Mouse (Mus musculus) MEL (cell line): ENCODE measurements around the gene Fut2. TPM values are rescaled to one million over a fixed set of nuclear protein-coding genes. Genes with fewer than 3 reads are reported as not detected.

Experiments used
- DNase-seq: peaks from one replicate; pipeline ENCODE4 v3.0.0; 2011; ENCODE audit warnings: low read depth, low spot score
- H3K27ac ChIP-seq: 2 replicates; pipeline ENCODE4 v1.5.1; 2012; ENCODE audit warnings: low read depth, mild to moderate bottlenecking, control low read depth, low read length, moderate library complexity; ENCODE audit not compliant: control insufficient read depth
- H3K27me3 ChIP-seq, 2 experiments: fragments of 150-350 bp in 1 of 2; sonication (generic) in 1 of 2; 2 replicates each; pipeline ENCODE4 v1.6.1; 2012; ENCODE audit warnings: low read length in 2 of 2, mild to moderate bottlenecking in 2 of 2, improper control_type of control experiment in 1 of 2, moderate library complexity in 1 of 2; ENCODE audit not compliant: insufficient read depth in 2 of 2, control insufficient read depth in 1 of 2
- H3K36me3 ChIP-seq, 2 experiments: 2 replicates each; pipeline ENCODE4 v1.6.1; 2012 to 2014; ENCODE audit warnings: low read length in 2 of 2, improper control_type of control experiment in 1 of 2, inconsistent platforms in 1 of 2, mild to moderate bottlenecking in 1 of 2; ENCODE audit not compliant: insufficient read depth in 2 of 2, control insufficient read depth in 1 of 2
- H3K4me1 ChIP-seq, 2 experiments: fragments of 150-350 bp in 1 of 2; sonication (generic) in 1 of 2; 2 replicates each; pipeline ENCODE4 v1.6.1; 2012; ENCODE audit warnings: low read length in 2 of 2, improper control_type of control experiment in 1 of 2, mild to moderate bottlenecking in 1 of 2; ENCODE audit not compliant: insufficient read depth in 2 of 2, control insufficient read depth in 1 of 2
- H3K4me3 ChIP-seq, 2 experiments: fragments of 150-350 bp in 1 of 2; sonication (generic) in 1 of 2; 2 replicates each; pipeline ENCODE4 v1.5.1; 2012; ENCODE audit warnings: low read depth in 2 of 2, low read length in 2 of 2, mild to moderate bottlenecking in 2 of 2, moderate library complexity in 2 of 2, control low read depth in 1 of 2, improper control_type of control experiment in 1 of 2; ENCODE audit not compliant: control insufficient read depth in 1 of 2, insufficient read depth in 1 of 2
- H3K79me2 ChIP-seq: 2 replicates; pipeline ENCODE4 v1.6.1; 2012; ENCODE audit warnings: mild to moderate bottlenecking, low read length, moderate library complexity; ENCODE audit not compliant: control insufficient read depth, poor library complexity, insufficient read depth
- H3K9ac ChIP-seq: 2 replicates; pipeline ENCODE4 v1.6.1; 2012; ENCODE audit warnings: low read depth, mild to moderate bottlenecking, control low read depth, low read length, moderate library complexity; ENCODE audit not compliant: control insufficient read depth, poor library complexity, severe bottlenecking
- H3K9me3 ChIP-seq: fragments of 150-350 bp; sonication (generic); replicated peaks from 2 replicates; pipeline ENCODE4 v1.6.1; 2012; ENCODE audit warnings: mild to moderate bottlenecking, low read length, improper control_type of control experiment, moderate library complexity; ENCODE audit not compliant: insufficient read depth
- BHLHE40 ChIP-seq: IDR thresholded peaks from 2 replicates; pipeline ENCODE4 v1.6.1; 2012; ENCODE audit warnings: low read depth, mild to moderate bottlenecking, inconsistent platforms, low read length, improper control_type of control experiment, borderline replicate concordance
- E2F4 ChIP-seq: IDR thresholded peaks from 2 replicates; pipeline ENCODE4 v1.6.1; 2011; ENCODE audit warnings: low read depth, low read length, improper control_type of control experiment, borderline replicate concordance
- EP300 ChIP-seq, 2 experiments: IDR thresholded peaks; 2 replicates each; pipeline ENCODE4 v1.6.1; 2011; ENCODE audit warnings: improper control_type of control experiment in 2 of 2, low read length in 2 of 2, low read depth in 1 of 2, mild to moderate bottlenecking in 1 of 2
- GABPA ChIP-seq: IDR thresholded peaks from 2 replicates; pipeline ENCODE4 v1.6.1; 2012; ENCODE audit warnings: low read depth, mild to moderate bottlenecking, inconsistent platforms, low read length, improper control_type of control experiment, moderate library complexity
- HCFC1 ChIP-seq: IDR thresholded peaks from 2 replicates; pipeline ENCODE4 v1.6.1; 2012; ENCODE audit warnings: low read depth, mild to moderate bottlenecking, inconsistent platforms, low read length, improper control_type of control experiment, moderate library complexity
- MAFK ChIP-seq: IDR thresholded peaks from 2 replicates; pipeline ENCODE4 v1.6.1; 2011; ENCODE audit warnings: low read depth, mild to moderate bottlenecking, low read length, improper control_type of control experiment, borderline replicate concordance
- MAX ChIP-seq: IDR thresholded peaks from 2 replicates; pipeline ENCODE4 v1.6.1; 2011; ENCODE audit warnings: low read length, improper control_type of control experiment
- MAZ ChIP-seq: IDR thresholded peaks from 2 replicates; pipeline ENCODE4 v1.6.1; 2012; ENCODE audit warnings: low read depth, mild to moderate bottlenecking, inconsistent platforms, low read length, improper control_type of control experiment
- MXI1 ChIP-seq: IDR thresholded peaks from 2 replicates; pipeline ENCODE4 v1.6.1; 2011; ENCODE audit warnings: mild to moderate bottlenecking, low read depth, low read length, improper control_type of control experiment
- MYC ChIP-seq: IDR thresholded peaks from 2 replicates; pipeline ENCODE4 v1.6.1; 2011; ENCODE audit warnings: low read depth, mild to moderate bottlenecking, low read length, improper control_type of control experiment, moderate library complexity
- NELFE ChIP-seq: IDR thresholded peaks from 2 replicates; pipeline ENCODE4 v1.6.1; 2011; ENCODE audit warnings: low read depth, low read length, improper control_type of control experiment
- NRF1 ChIP-seq: IDR thresholded peaks from 2 replicates; pipeline ENCODE4 v1.6.1; 2014; ENCODE audit warnings: low read depth, mild to moderate bottlenecking, inconsistent platforms, low read length, improper control_type of control experiment, moderate library complexity; ENCODE audit not compliant: poor library complexity, insufficient read depth, severe bottlenecking
- POLR2A ChIP-seq, 2 experiments: IDR thresholded peaks; 2 replicates each; pipeline ENCODE4 v1.6.1; 2011 to 2012; ENCODE audit warnings: low read length in 2 of 2, mild to moderate bottlenecking in 2 of 2, control low read depth in 1 of 2, improper control_type of control experiment in 1 of 2, low read depth in 1 of 2, moderate library complexity in 1 of 2; ENCODE audit not compliant: control insufficient read depth in 1 of 2, insufficient read depth in 1 of 2, poor library complexity in 1 of 2
- RAD21 ChIP-seq: IDR thresholded peaks from 2 replicates; pipeline ENCODE4 v1.6.1; 2011; ENCODE audit warnings: mild to moderate bottlenecking, low read depth, low read length, improper control_type of control experiment
- SIN3A ChIP-seq: IDR thresholded peaks from 2 replicates; pipeline ENCODE4 v1.6.1; 2012; ENCODE audit warnings: low read length, improper control_type of control experiment, inconsistent platforms
- SMC3 ChIP-seq: IDR thresholded peaks from 2 replicates; pipeline ENCODE4 v1.6.1; 2011; ENCODE audit warnings: low read depth, low read length, improper control_type of control experiment
- USF1 ChIP-seq: IDR thresholded peaks from 2 replicates; pipeline ENCODE4 v1.6.1; 2014; ENCODE audit warnings: low read depth, mild to moderate bottlenecking, inconsistent platforms, low read length, improper control_type of control experiment, moderate library complexity
- ZC3H11A ChIP-seq: IDR thresholded peaks from 2 replicates; pipeline ENCODE4 v1.6.1; 2012; ENCODE audit warnings: low read depth, mild to moderate bottlenecking, inconsistent platforms, low read length, improper control_type of control experiment
- ZNF384 ChIP-seq: IDR thresholded peaks from 2 replicates; pipeline ENCODE4 v1.6.1; 2012; ENCODE audit warnings: low read depth, mild to moderate bottlenecking, inconsistent platforms, low read length, improper control_type of control experiment
- polyA plus RNA-seq, 2 experiments: library from polyadenylated mRNA; stranded (reverse) in 1 of 2; unstranded in 1 of 2; fragments of >175 nt in 1 of 2; fragments of >200 nt in 1 of 2; gene quantifications; 2 replicates each; pipeline versions ENCODE4 v1.2.1 to v1.2.4; 2012; ENCODE audit warnings: low replicate concordance in 2 of 2, low read depth in 1 of 2; ENCODE audit not compliant: insufficient read length in 2 of 2, insufficient read depth in 1 of 2, missing spikeins in 1 of 2
- total RNA-seq: library from RNA; depleted of rRNA; stranded (reverse); fragments of 300-350 nt; gene quantifications from 2 replicates; pipeline ENCODE4 v1.2.3, GENCODE M21; 2012

The Fut2 gene
- total and polyA plus RNA-seq, 3 experiments = not detected

DNA sequence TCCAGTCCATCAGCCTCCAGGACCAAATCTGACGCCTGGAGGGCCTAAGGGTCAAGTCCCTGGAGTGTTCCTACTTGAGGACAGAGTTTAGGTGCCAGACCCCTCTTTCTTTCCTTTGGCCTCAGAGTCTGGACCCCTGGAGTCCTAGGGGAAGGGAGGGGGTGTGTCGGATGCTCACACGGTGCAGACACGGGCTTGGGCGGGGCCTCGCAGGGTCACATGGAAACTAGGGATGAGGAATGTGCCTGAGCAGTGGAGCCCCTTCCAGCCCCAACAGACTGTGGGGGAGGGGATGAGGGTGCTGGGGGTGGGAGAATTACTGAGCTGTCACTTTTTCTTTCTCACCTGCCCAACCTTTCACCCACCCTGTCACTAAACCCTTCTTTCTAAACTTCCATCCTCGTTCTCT lies 39.7 kb upstream of the Fut2 start:
- Histone ChIP-seq H3K36me3 (peaks cover 0 to 5% of the 10 kb centered on the region in 2 experiments; a peak in 2 of 4 replicates), H3K79me2 (peaks cover 7% of the 10 kb centered on the region), H3K4me1 (peaks cover 0 to 12% of the 10 kb centered on the region in 2 experiments; a peak in 1 of 4 replicates), H3K9ac (peak overlapping the region; percentile 98), H3K27ac (peak overlapping the region; percentile 83), H3K9me3 (no peaks in the 10 kb centered on the region), H3K27me3 (no peaks in the 10 kb centered on the region), H3K4me3 (peak overlapping the region; percentile 82 to 85)
- TF ChIP-seq MAX = no peak
- no peak for TF ChIP-seq RAD21
- TF ChIP-seq POLR2A (IDR thresholded peaks at IDR 0.05; ENCODE audit: control insufficient read depth in 1 of 2, insufficient read depth in 1 of 2, low read depth in 1 of 2, low read length in 2 of 2, poor library complexity in 1 of 2) = no peak; a peak in 1 of 4 replicates
- no peak for TF ChIP-seq ZC3H11A
- peak; percentile 80; the same call in 1 of the 2 replicates for TF ChIP-seq MXI1
- TF ChIP-seq NRF1 = 0 out of 2 replicates have a peak, but pooled peaks have one; percentile 32
- TF ChIP-seq BHLHE40 = peak; percentile 72; the same call in 1 of the 2 replicates
- TF ChIP-seq SIN3A = no peak; the same call in none of the 2 replicates
- TF ChIP-seq E2F4 = no peak
- TF ChIP-seq MYC = 0 out of 2 replicates have a peak, but pooled peaks have one; percentile 21
- peak; percentile 76 for TF ChIP-seq USF1
- no peak; the same call in none of the 2 replicates for TF ChIP-seq MAZ
- no peak for TF ChIP-seq MAFK
- peak; percentile 26; the same call in 1 of the 2 replicates for TF ChIP-seq HCFC1
- TF ChIP-seq EP300 (IDR thresholded peaks at IDR 0.05; ENCODE audit: low read depth in 1 of 2, low read length in 2 of 2) = 0 out of 4 replicates have a peak, but pooled peaks of 1 of the 2 experiments have one; percentile 10
- peak; percentile 84 for DNase-seq

DNA sequence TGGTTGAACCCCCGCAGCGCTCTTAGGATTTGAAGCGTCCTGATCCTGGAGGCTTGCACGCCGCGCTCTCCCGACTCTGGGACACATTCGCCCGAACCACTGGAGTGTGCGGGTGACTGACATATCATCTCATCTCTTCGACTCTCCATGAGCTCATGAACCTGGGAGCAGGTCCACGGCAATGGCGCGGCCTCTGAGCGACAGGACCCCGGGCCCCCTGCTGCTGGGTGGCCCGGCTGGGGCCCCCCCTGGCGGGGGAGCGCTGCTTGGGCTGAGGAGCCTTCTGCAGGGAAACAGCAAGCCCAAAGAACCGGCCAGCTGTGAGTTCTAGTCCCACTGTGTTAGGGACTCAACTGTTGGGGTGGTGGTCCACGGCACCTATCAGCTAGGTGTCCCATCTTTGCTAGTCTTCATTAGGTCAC lies 39.3 kb upstream of the Fut2 start:
- no peaks in the 10 kb centered on the region for H3K9me3 ChIP-seq
- H3K9ac ChIP-seq = peak overlapping the region; percentile 98
- TF ChIP-seq NELFE (0 out of 2 replicates have a peak, but pooled peaks have one; percentile 23), SIN3A (no peak), GABPA (no peak), SMC3 (no peak), MAZ (peak; percentile 25; the same call in 1 of the 2 replicates), ZNF384 (no peak)
- TF ChIP-seq, all 39 proteins: peak for 2
- no peak for DNase-seq
- peaks cover 0 to 14% of the 10 kb centered on the region in 2 experiments; a peak in 1 of 4 replicates for H3K4me1 ChIP-seq
- H3K27me3 ChIP-seq = no peaks in the 10 kb centered on the region
- peak overlapping the region; percentile 82 to 85 for H3K4me3 ChIP-seq
- H3K36me3 ChIP-seq = peaks cover 0 to 5% of the 10 kb centered on the region in 2 experiments; a peak in 2 of 4 replicates
- H3K27ac ChIP-seq = peak overlapping the region; percentile 73
- peaks cover 7% of the 10 kb centered on the region for H3K79me2 ChIP-seq
